In the genomic region with DNA sequence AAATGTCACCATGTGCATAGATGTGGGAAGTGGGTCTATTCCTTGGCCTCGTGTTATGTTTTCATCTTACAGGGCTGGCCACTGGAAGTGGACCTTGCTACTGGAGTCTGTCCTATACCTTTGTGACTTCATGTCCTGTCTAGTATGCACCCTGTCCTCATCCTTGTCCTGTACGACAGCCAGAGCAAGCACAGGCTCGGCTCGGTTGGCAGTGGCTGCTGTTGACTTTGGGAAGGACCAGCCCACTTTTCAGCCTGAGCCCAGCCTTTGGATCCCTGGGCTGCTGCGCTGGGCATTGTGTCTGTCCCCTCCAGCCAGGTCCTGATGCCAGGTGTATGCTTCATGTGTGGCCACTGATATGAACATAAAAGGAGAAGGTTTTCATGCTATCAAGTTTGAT, we compare ENCODE assay signal across 22 mouse cellular contexts. TPM values are rescaled to one million over a fixed set of nuclear protein-coding genes. Genes with fewer than 3 reads are reported as not detected.
DNase-seq lines count a peak whose midpoint lies in the region; ATAC-seq and TF ChIP-seq lines count a peak whose summit lies in the region.
"Had no signal": no experiment of that assay in that cellular context is flagged by ENCODE, and none has a peak within 500 bp of the region (broad histone marks: within the 10 kb centered on the region; RNA-seq: fewer than 3 reads in every experiment).

No protein-coding gene starts in this region.

- TF ChIP-seq EP300 in heart, adult 2 months (IDR thresholded peaks at IDR 0.05; ENCODE audit: insufficient read depth, low read depth, low read length): no peak

- no peaks in the 10 kb centered on the region for H3K79me2 ChIP-seq in heart, adult 2 months (replicated peaks; ENCODE audit: control insufficient read depth, insufficient read depth, low read length)

- peaks cover 2% of the 10 kb centered on the region for H3K4me1 ChIP-seq in heart, adult 2 months (ENCODE audit: control insufficient read depth, insufficient read depth, low read length)
- peaks cover 2% of the 10 kb centered on the region; the same call in 1 of the 2 replicates for H3K4me1 ChIP-seq in liver, embryonic 16.5 days (ENCODE audit: control insufficient read depth, low read depth, low read length)
- no peaks in the 10 kb centered on the region; the same call in 1 of the 2 replicates for H3K4me1 ChIP-seq in hindbrain, embryonic 11.5 days (replicated peaks; ENCODE audit: control insufficient read depth, insufficient read depth, low read length)
- H3K4me1 ChIP-seq in hindbrain, embryonic 14.5 days (replicated peaks; ENCODE audit: control insufficient read depth, insufficient read depth, low read length): peaks cover 16% of the 10 kb centered on the region

- no peaks in the 10 kb centered on the region for H3K9me3 ChIP-seq in liver, embryonic 16.5 days (replicated peaks; ENCODE audit: control insufficient read depth, low read length)
- no peaks in the 10 kb centered on the region for H3K9me3 ChIP-seq in hindbrain, embryonic 11.5 days (ENCODE audit: control insufficient read depth, low read length)
- H3K9me3 ChIP-seq in hindbrain, embryonic 14.5 days (ENCODE audit: control insufficient read depth, low read length): no peaks in the 10 kb centered on the region
- H3K9me3 ChIP-seq: heart, embryonic 15.5 days; hindbrain, embryonic 13.5 days; megakaryocyte, embryonic 14.5 days; midbrain, embryonic 13.5 days had no signal

- no peak for TF ChIP-seq CTCF in heart, adult 2 months (IDR thresholded peaks at IDR 0.05)

- H3K4me2 ChIP-seq in liver, embryonic 16.5 days (ENCODE audit: low read depth, low read length): no peak overlapping the region
- no peak overlapping the region for H3K4me2 ChIP-seq in hindbrain, embryonic 11.5 days (replicated peaks; ENCODE audit: low read depth, low read length)
- H3K4me2 ChIP-seq in hindbrain, embryonic 14.5 days (replicated peaks): no peak overlapping the region
- H3K4me2 ChIP-seq: heart, embryonic 15.5 days; hindbrain, embryonic 13.5 days; midbrain, embryonic 13.5 days had no signal

- no peak overlapping the region for H3K9ac ChIP-seq in heart, adult 2 months (ENCODE audit: low read depth, low read length)
- no peak overlapping the region for H3K9ac ChIP-seq in liver, embryonic 16.5 days (ENCODE audit: low read depth, low read length)
- H3K9ac ChIP-seq in hindbrain, embryonic 11.5 days (ENCODE audit: low read depth, low read length): no peak overlapping the region
- H3K9ac ChIP-seq in hindbrain, embryonic 14.5 days: no peak overlapping the region
- H3K9ac ChIP-seq: forebrain, postnatal 0 days; heart, embryonic 15.5 days; hindbrain, embryonic 13.5 days; midbrain, embryonic 13.5 days had no signal

- WGBS in heart, adult 2 months: 30% methylated on average over 5 of the region's 5 CpGs
- 68% methylated on average over 5 of the region's 5 CpGs for WGBS in liver, embryonic 16.5 days (ENCODE audit: insufficient replicate concordance)
- 79% methylated on average over 5 of the region's 5 CpGs for WGBS in hindbrain, embryonic 11.5 days
- WGBS in hindbrain, embryonic 14.5 days: 79% methylated on average over 5 of the region's 5 CpGs

- intact Hi-C loops in heart, adult 2 months (cut with DNase I): no loop called here
- intact Hi-C loops in heart, postnatal 14 days (cut with DNase I): no loop called here

- peak; percentile 89 for ATAC-seq in liver, embryonic 16.5 days (ENCODE audit: low read depth)
- no peak for ATAC-seq in hindbrain, embryonic 11.5 days (ENCODE audit: low FRiP score)
- ATAC-seq in hindbrain, embryonic 14.5 days (ENCODE audit: low FRiP score): no peak
- ATAC-seq: activated CD4-positive, CD25-positive, alpha-beta regulatory T cell, adult 4 months; forebrain, postnatal 0 days; midbrain, embryonic 13.5 days had no signal

- peak overlapping the region; percentile 65 for H3K27ac ChIP-seq in heart, adult 2 months
- H3K27ac ChIP-seq in liver, embryonic 16.5 days (ENCODE audit: low read length): no peak overlapping the region
- H3K27ac ChIP-seq in hindbrain, embryonic 11.5 days (ENCODE audit: low read depth, low read length): no peak overlapping the region
- H3K27ac ChIP-seq in hindbrain, embryonic 14.5 days: no peak overlapping the region
- H3K27ac ChIP-seq: heart, embryonic 15.5 days; hindbrain, embryonic 13.5 days; kidney, postnatal 0 days; midbrain, embryonic 13.5 days had no signal

- H3K36me3 ChIP-seq in heart, adult 2 months (ENCODE audit: control insufficient read depth, insufficient read depth, low read length): 0 out of 2 replicates have a peak, but pooled peaks cover 3% of the 10 kb centered on the region
- H3K36me3 ChIP-seq in liver, embryonic 16.5 days (ENCODE audit: control insufficient read depth, insufficient read depth): 0 out of 2 replicates have a peak, but pooled peaks cover 2% of the 10 kb centered on the region
- no peaks in the 10 kb centered on the region for H3K36me3 ChIP-seq in hindbrain, embryonic 11.5 days (ENCODE audit: control insufficient read depth, insufficient read depth, low read length)
- H3K36me3 ChIP-seq in hindbrain, embryonic 14.5 days (replicated peaks; ENCODE audit: control insufficient read depth, insufficient read depth): 0 out of 2 replicates have a peak, but pooled peaks cover 11% of the 10 kb centered on the region

- no peak overlapping the region for H3K4me3 ChIP-seq in heart, adult 2 months
- H3K4me3 ChIP-seq in liver, embryonic 16.5 days (ENCODE audit: low read depth, low read length): no peak overlapping the region
- no peak overlapping the region for H3K4me3 ChIP-seq in hindbrain, embryonic 11.5 days (ENCODE audit: low read depth, low read length)
- no peak overlapping the region for H3K4me3 ChIP-seq in hindbrain, embryonic 14.5 days (replicated peaks; ENCODE audit: low read length)
- H3K4me3 ChIP-seq: heart, embryonic 15.5 days; hindbrain, embryonic 13.5 days; megakaryocyte, embryonic 14.5 days; midbrain, embryonic 13.5 days had no signal

- no peak for TF ChIP-seq POLR2A in heart, adult 2 months (IDR thresholded peaks at IDR 0.05; ENCODE audit: insufficient read depth, low read depth, low read length)

- no peaks in the 10 kb centered on the region for H3K27me3 ChIP-seq in heart, adult 2 months (ENCODE audit: control insufficient read depth, insufficient read depth, low read length)
- H3K27me3 ChIP-seq in liver, embryonic 16.5 days (ENCODE audit: control insufficient read depth, insufficient read depth, low read depth, low read length): no peaks in the 10 kb centered on the region
- no peaks in the 10 kb centered on the region for H3K27me3 ChIP-seq in hindbrain, embryonic 11.5 days (ENCODE audit: control insufficient read depth, insufficient read depth, low read length)
- no peaks in the 10 kb centered on the region for H3K27me3 ChIP-seq in hindbrain, embryonic 14.5 days (ENCODE audit: control insufficient read depth, insufficient read depth, low read length)
- H3K27me3 ChIP-seq: heart, embryonic 15.5 days; hindbrain, embryonic 13.5 days; megakaryocyte, embryonic 14.5 days; midbrain, embryonic 13.5 days had no signal

- DNase-seq in heart, adult 2 months: peak in 1 of 2 experiments; percentile 62
- no peak for DNase-seq in heart, adult 9 months (ENCODE audit: low spot score in 2 of 2)
- peak; percentile 39 to 41 for DNase-seq in heart, postnatal 14 days
- DNase-seq in heart, postnatal 4 days: peak; percentile 43
- no peak for DNase-seq in hindbrain, embryonic 11.5 days (ENCODE audit: low spot score)
- DNase-seq in hindbrain, embryonic 14.5 days (ENCODE audit: low spot score): no peak
- DNase-seq: adrenal gland, postnatal 25 days; cerebellum, adult 8-10 months; forebrain, postnatal 0 days; gastrocnemius, postnatal 36 days; kidney, adult 2 months; lung, adult 2 months had no signal

RNA-seq across cellular contexts. Expression of a gene that starts 30.7 kb away (rescaled TPM):
- under 1 TPM; 0.47 to 0.96 TPM for total RNA-seq in heart, adult 2 months (2021)
- 0.94 and 1.3 TPM in 2 replicates for polyA plus RNA-seq in heart, adult 2 months (2012; rRNA removed)
- 1 to 10 TPM in 1 of 2 experiments, under 1 TPM in 1; 0.98 to 1.1 TPM for total RNA-seq in heart, postnatal 14 days (2021)
- 1 to 10 TPM; 2.3 to 3.1 TPM for total RNA-seq in heart, postnatal 4 days (2021)
- 214 and 277 TPM in 2 replicates for polyA plus RNA-seq in liver, embryonic 16.5 days (2015; fragmentation: Nextera tagmentation; extraction: Ambion mirVana)
- 0.34 and 0.47 TPM in 2 replicates for polyA plus RNA-seq in hindbrain, embryonic 11.5 days (2014; fragmentation: Nextera tagmentation; extraction: Ambion mirVana)
- 0.48 and 0.72 TPM in 2 replicates for polyA plus RNA-seq in hindbrain, embryonic 14.5 days (2014; fragmentation: Nextera tagmentation; extraction: Ambion mirVana)
- total RNA-seq: monocyte, adult 5-6 weeks; neutrophil, adult 5-6 weeks had no signal
- polyA plus RNA-seq: forebrain, postnatal 0 days had no signal

RNA-seq across cellular contexts. Expression of a gene that starts 45.9 kb away (rescaled TPM):
- total RNA-seq in heart, adult 2 months (2021): 10 to 100 TPM; 34.9 to 35.6 TPM
- 23.8 and 25.4 TPM in 2 replicates for polyA plus RNA-seq in heart, adult 2 months (2012; rRNA removed)
- 10 to 100 TPM; 36.3 to 38.1 TPM for total RNA-seq in heart, postnatal 14 days (2021)
- total RNA-seq in heart, postnatal 4 days (2021): 10 to 100 TPM; 28.1 to 28.5 TPM
- 0.08 and 0.19 TPM in 2 replicates for polyA plus RNA-seq in liver, embryonic 16.5 days (2015; fragmentation: Nextera tagmentation; extraction: Ambion mirVana)
- polyA plus RNA-seq in hindbrain, embryonic 11.5 days (2014; fragmentation: Nextera tagmentation; extraction: Ambion mirVana): 0.11 TPM in 1 of 2 replicates, not detected in the other
- 5.5 and 7.1 TPM in 2 replicates for polyA plus RNA-seq in hindbrain, embryonic 14.5 days (2014; fragmentation: Nextera tagmentation; extraction: Ambion mirVana)
- total RNA-seq: common myeloid progenitor, adult 5-6 weeks; monocyte, adult 5-6 weeks; neutrophil, adult 5-6 weeks had no signal
- polyA plus RNA-seq: activated CD4-positive, CD25-positive, alpha-beta regulatory T cell, adult 4 months had no signal

Comparison
In these comparisons a context has a peak if more than half of its experiments do, and no peak if none do; other contexts are left out.
1. DNase-seq: peak in heart, postnatal 14 days (2 of 2) and heart, postnatal 4 days (single experiment); none in heart, adult 9 months (0 of 2), hindbrain, embryonic 11.5 days (single experiment) and hindbrain, embryonic 14.5 days (single experiment).
2. RNA of a gene that starts 30.7 kb away (polyA plus RNA-seq): 214 to 277 TPM in liver, embryonic 16.5 days; 0.94 to 1.3 TPM in heart, adult 2 months, 0.48 to 0.72 TPM in hindbrain, embryonic 14.5 days and 0.34 to 0.47 TPM in hindbrain, embryonic 11.5 days; every median in the first group is over 10 times any median in the second.